In the genomic region with DNA sequence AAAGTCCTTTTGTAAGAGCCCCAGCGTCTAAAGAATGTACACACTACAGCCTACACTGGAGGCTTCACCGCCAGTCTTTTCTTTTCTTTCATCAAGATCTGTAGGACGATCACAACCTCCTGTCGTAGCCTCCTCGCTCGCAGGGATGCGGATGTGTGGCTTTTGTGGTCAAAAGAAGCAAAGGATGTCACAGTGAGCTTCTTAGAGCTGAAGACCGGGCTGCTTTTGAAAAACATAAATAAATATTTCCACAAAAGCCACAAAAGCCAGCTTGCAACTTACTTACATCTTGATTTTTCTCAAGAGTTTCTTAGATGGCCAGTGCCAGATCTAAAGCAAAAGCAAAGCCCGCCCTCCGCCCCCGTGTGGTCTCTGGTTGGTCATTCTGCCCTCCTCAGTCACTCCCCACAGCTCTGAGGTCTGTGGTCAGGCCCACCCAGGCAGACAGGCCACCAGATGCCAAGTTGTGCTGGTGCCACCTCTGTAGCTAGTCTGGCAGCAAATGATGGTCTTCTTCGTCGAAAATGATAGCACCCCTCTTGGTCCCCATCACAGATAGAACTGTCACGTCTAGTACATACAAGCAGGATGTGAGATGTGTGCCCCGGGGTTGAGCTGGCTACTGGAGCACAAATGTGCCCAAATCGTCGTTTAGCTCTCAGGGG, we compare ENCODE assay signal across 13 mouse cellular contexts. TPM values are rescaled to one million over a fixed set of nuclear protein-coding genes. Genes with fewer than 3 reads are reported as not detected.
DNase-seq lines count a peak whose midpoint lies in the region; ATAC-seq lines count a peak whose summit lies in the region.
"Had no signal": no experiment of that assay in that cellular context is flagged by ENCODE, and none has a peak within 500 bp of the region (broad histone marks: within the 10 kb centered on the region; RNA-seq: fewer than 3 reads in every experiment).

No protein-coding gene starts in this region.

- peak; percentile 94 for ATAC-seq in inflammation-experienced regulatory T-cells, adult 6 months
- ATAC-seq: liver, embryonic 12.5 days had no signal

- DNase-seq in 416B (ENCODE audit: low read depth) = peak; percentile 72
- peak; percentile 70 to 73 for DNase-seq in CD8-positive naive resting alpha-beta T cell, adult 2 months (ENCODE audit: low read depth in 2 of 2, low spot score in 2 of 2)
- peak; percentile 39 to 64 for DNase-seq in thymus, adult 18-20 months
- no peak for DNase-seq in right cerebral cortex, postnatal 4 days
- no peak for DNase-seq in adrenal gland, postnatal 36 days
- DNase-seq in frontal cortex, postnatal 36 days (ENCODE audit: low spot score in 2 of 2) = no peak
- no peak for DNase-seq in adrenal gland, postnatal 4 days (ENCODE audit: low spot score in 2 of 2)
- DNase-seq: cerebellum, adult 11 months; cerebellum, postnatal 36 days; heart, postnatal 14 days; kidney, adult 8-10 months had no signal

RNA-seq across cellular contexts. Expression of gene Pik3ap1, which starts 30.5 kb away (rescaled TPM):
- 1 to 10 TPM; 2.5 to 5.5 (median 3.8) TPM for polyA plus RNA-seq in inflammation-experienced regulatory T-cells, adult 6 months (2017; shearing (Covaris generic))
- 10 to 100 TPM in 1 of 2 experiments, 1 to 10 TPM in 1; 9.1 to 19.5 TPM for total RNA-seq in adrenal gland, postnatal 36 days (2021)
- 1 to 10 TPM; 6.6 to 6.7 TPM for total RNA-seq in adrenal gland, postnatal 4 days (2021)

Comparison
In these comparisons a context has a peak if more than half of its experiments do, and no peak if none do; other contexts are left out.
1. DNase-seq: peak in 416B (single experiment), CD8-positive naive resting alpha-beta T cell, adult 2 months (2 of 2) and thymus, adult 18-20 months (2 of 2); none in right cerebral cortex, postnatal 4 days (single experiment), adrenal gland, postnatal 36 days (0 of 2), frontal cortex, postnatal 36 days (0 of 2) and adrenal gland, postnatal 4 days (0 of 2).